Mouse (Mus musculus) central nervous system, embryonic 14 days (tissue): ENCODE measurements around the gene Ece2. TPM values are rescaled to one million over a fixed set of nuclear protein-coding genes. Genes with fewer than 3 reads are reported as not detected.

ENCODE experiments used
- polyA plus RNA-seq: library from polyadenylated mRNA; depleted of rRNA; stranded (reverse); fragments of >200 nt; gene quantifications from 2 replicates; pipeline ENCODE4 v1.2.3, GENCODE M21; 2012; rRNA removed

The Ece2 gene
- 29.3 and 32.5 TPM in 2 replicates for polyA plus RNA-seq

GRCm38 (mm10) chr16:20629731-20630634, at the start of gene Ece2:
Ece2 (plus strand) TSS chr16:20629828.

GRCm38 (mm10) chr16:20589366-20589938, 40.2 kb upstream of the Ece2 start, which contains the start of gene Vwa5b2:
Vwa5b2 (plus strand) TSS chr16:20589471.

GRCm38 (mm10) chr16:20611357-20612227, 18.0 kb upstream of the Ece2 start, which contains the start of the genes Eef1akmt4, Gm49333 and Alg3:
Eef1akmt4 (plus strand) TSS chr16:20611593.
Gm49333 (plus strand) TSS chr16:20611610.
Alg3 (minus strand) TSS chr16:20611735.

GRCm38 (mm10) chr16:20621191-20621990, 8.2 kb upstream of the Ece2 start, which contains the start of gene Camk2n2:
Camk2n2 (minus strand) TSS chr16:20621287.

GRCm38 (mm10) chr16:20651076-20651946, 21.7 kb downstream of the Ece2 start, which contains the start of gene Psmd2:
Psmd2 (plus strand) TSS chr16:20651652.

GRCm38 (mm10) chr16:20668013-20668412, 38.4 kb downstream of the Ece2 start, which contains the start of gene Eif4g1:
Eif4g1 (plus strand) TSS chr16:20668313.

GRCm38 (mm10) chr16:20693111-20693701, 63.6 kb downstream of the Ece2 start, which contains the start of gene Fam131a:
Fam131a (plus strand) TSS chr16:20693241.

Other genes starting within 250 kb of the Ece2 start
- gene Abcc5, start 203.4 kb upstream of the Ece2 start, polyA plus RNA-seq, result 269 and 286 TPM in 2 replicates
- 50.9 and 53.0 TPM in 2 replicates for gene Eif2b5, start 131.0 kb upstream of the Ece2 start, polyA plus RNA-seq
- 81.3 and 94.9 TPM in 2 replicates for gene Dvl3, start 112.8 kb upstream of the Ece2 start, polyA plus RNA-seq
- 996 and 1,020 TPM in 2 replicates for gene Ap2m1, start 94.3 kb upstream of the Ece2 start, polyA plus RNA-seq
- gene Abcf3, start 81.3 kb upstream of the Ece2 start, polyA plus RNA-seq, result 68.0 and 74.3 TPM in 2 replicates
- gene Vwa5b2, start 40.4 kb upstream of the Ece2 start, polyA plus RNA-seq, result 29.8 and 35.2 TPM in 2 replicates
- gene Eef1akmt4, start 18.2 kb upstream of the Ece2 start, polyA plus RNA-seq, result 11.8 and 12.3 TPM in 2 replicates
- gene Gm49333, start 18.2 kb upstream of the Ece2 start, polyA plus RNA-seq, result 0.06 TPM in 1 of 2 replicates, not detected in the other
- gene Alg3, start 18.1 kb upstream of the Ece2 start, polyA plus RNA-seq, result 27.2 and 27.6 TPM in 2 replicates
- gene Camk2n2, start 8.5 kb upstream of the Ece2 start, polyA plus RNA-seq, result 65.1 and 66.7 TPM in 2 replicates
- 219 and 227 TPM in 2 replicates for gene Psmd2, start 21.8 kb downstream of the Ece2 start, polyA plus RNA-seq
- 245 and 252 TPM in 2 replicates for gene Eif4g1, start 38.5 kb downstream of the Ece2 start, polyA plus RNA-seq
- 44.1 and 52.6 TPM in 2 replicates for gene Fam131a, start 63.4 kb downstream of the Ece2 start, polyA plus RNA-seq
- gene Polr2h, start 87.8 kb downstream of the Ece2 start, polyA plus RNA-seq, result 67.8 and 68.8 TPM in 2 replicates
- 80.5 and 93.6 TPM in 2 replicates for gene Clcn2, start 87.9 kb downstream of the Ece2 start, polyA plus RNA-seq
- 24.7 and 29.3 TPM in 2 replicates for gene Chrd, start 103.3 kb downstream of the Ece2 start, polyA plus RNA-seq
- gene Thpo, start 104.7 kb downstream of the Ece2 start, polyA plus RNA-seq, result 3.2 and 3.3 TPM in 2 replicates